Mouse (Mus musculus): Measurements from ENCODE around the gene Casc4. TPM values are rescaled to one million over a fixed set of nuclear protein-coding genes. Genes with fewer than 3 reads are reported as not detected.

The Casc4 gene
- polyA plus RNA-seq, 1 experiment = 2.5 TPM

GRCm38 (mm10) chr2:121867051-121867928 is 520 bp downstream of the Casc4 start:
- WGBS = 2% methylated on average over 59 of the region's 63 CpGs

GRCm38 (mm10) chr2:121879506-121879905 is 12.7 kb downstream of the Casc4 start:
- H3K27me3 ChIP-seq (ENCODE audit: control insufficient read depth, insufficient read depth, low read length) = no peaks in the 10 kb centered on the region
- H3K36me3 ChIP-seq (ENCODE audit: control insufficient read depth, insufficient read depth, low read length) = no peaks in the 10 kb centered on the region
- H3K27ac ChIP-seq (ENCODE audit: insufficient read depth, low read depth, low read length) = no peak overlapping the region
- TF ChIP-seq CTCF (IDR thresholded peaks at IDR 0.05; ENCODE audit: extremely low read depth, insufficient read length, insufficient replicate concordance, low read depth, low read length) = no peak
- no peak for TF ChIP-seq POLR2A (IDR thresholded peaks at IDR 0.05; ENCODE audit: low read depth, low read length)
- H3K4me1 ChIP-seq (ENCODE audit: control insufficient read depth, insufficient read depth, insufficient read length, low read length) = no peaks in the 10 kb centered on the region
- H3K4me3 ChIP-seq (ENCODE audit: low read depth, low read length) = no peak overlapping the region
- 76% methylated on average over 1 of the region's 1 CpGs for WGBS

More at GRCm38 (mm10) chr2:121867051-121867928, 520 bp downstream of the Casc4 start:
- Histone ChIP-seq H3K27ac (ENCODE audit: insufficient read depth, low read depth, low read length) (no peak overlapping the region), H3K36me3 (ENCODE audit: control insufficient read depth, insufficient read depth, low read length) (no peaks in the 10 kb centered on the region), H3K4me1 (ENCODE audit: control insufficient read depth, insufficient read depth, insufficient read length, low read length) (peaks cover 7% of the 10 kb centered on the region), H3K4me3 (ENCODE audit: low read depth, low read length) (peak overlapping the region; percentile 77), H3K27me3 (ENCODE audit: control insufficient read depth, insufficient read depth, low read length) (peaks cover 14% of the 10 kb centered on the region)
- no peak for TF ChIP-seq CTCF (IDR thresholded peaks at IDR 0.05; ENCODE audit: extremely low read depth, insufficient read length, insufficient replicate concordance, low read depth, low read length)
- no peak for TF ChIP-seq POLR2A (IDR thresholded peaks at IDR 0.05; ENCODE audit: low read depth, low read length)

- no peak overlapping the region for H3K27ac ChIP-seq (ENCODE audit: insufficient read depth, low read depth, low read length)
- H3K4me3 ChIP-seq (ENCODE audit: low read depth, low read length) = no peak overlapping the region
- no peak for TF ChIP-seq CTCF (IDR thresholded peaks at IDR 0.05; ENCODE audit: extremely low read depth, insufficient read length, insufficient replicate concordance, low read depth, low read length)
- no peak for TF ChIP-seq POLR2A (IDR thresholded peaks at IDR 0.05; ENCODE audit: low read depth, low read length)
- H3K4me1 ChIP-seq (ENCODE audit: control insufficient read depth, insufficient read depth, insufficient read length, low read length) = no peaks in the 10 kb centered on the region
- 10% methylated on average over 1 of the region's 1 CpGs for WGBS
- no peaks in the 10 kb centered on the region for H3K27me3 ChIP-seq (ENCODE audit: control insufficient read depth, insufficient read depth, low read length)
- no peaks in the 10 kb centered on the region for H3K36me3 ChIP-seq (ENCODE audit: control insufficient read depth, insufficient read depth, low read length)
Observed at GRCm38 (mm10) chr2:121885509-121886106, 18.8 kb downstream of the Casc4 start.

- 100% methylated on average over 1 of the region's 1 CpGs for WGBS
- no peak for TF ChIP-seq CTCF (IDR thresholded peaks at IDR 0.05; ENCODE audit: extremely low read depth, insufficient read length, insufficient replicate concordance, low read depth, low read length)
- TF ChIP-seq POLR2A (IDR thresholded peaks at IDR 0.05; ENCODE audit: low read depth, low read length) = no peak
- Histone ChIP-seq H3K4me3 (ENCODE audit: low read depth, low read length) (no peak overlapping the region), H3K4me1 (ENCODE audit: control insufficient read depth, insufficient read depth, insufficient read length, low read length) (no peaks in the 10 kb centered on the region), H3K27ac (ENCODE audit: insufficient read depth, low read depth, low read length) (no peak overlapping the region), H3K27me3 (ENCODE audit: control insufficient read depth, insufficient read depth, low read length) (no peaks in the 10 kb centered on the region), H3K36me3 (ENCODE audit: control insufficient read depth, insufficient read depth, low read length) (no peaks in the 10 kb centered on the region)
Observed at GRCm38 (mm10) chr2:121886406-121886805, 19.6 kb downstream of the Casc4 start.

- no peaks in the 10 kb centered on the region for H3K36me3 ChIP-seq (ENCODE audit: control insufficient read depth, insufficient read depth, low read length)
- WGBS = 64% methylated on average over 3 of the region's 3 CpGs
- no peak overlapping the region for H3K4me3 ChIP-seq (ENCODE audit: low read depth, low read length)
- TF ChIP-seq POLR2A (IDR thresholded peaks at IDR 0.05; ENCODE audit: low read depth, low read length) = no peak
- no peak for TF ChIP-seq CTCF (IDR thresholded peaks at IDR 0.05; ENCODE audit: extremely low read depth, insufficient read length, insufficient replicate concordance, low read depth, low read length)
- no peaks in the 10 kb centered on the region for H3K27me3 ChIP-seq (ENCODE audit: control insufficient read depth, insufficient read depth, low read length)
- H3K27ac ChIP-seq (ENCODE audit: insufficient read depth, low read depth, low read length) = no peak overlapping the region
- H3K4me1 ChIP-seq (ENCODE audit: control insufficient read depth, insufficient read depth, insufficient read length, low read length) = no peaks in the 10 kb centered on the region
Observed at GRCm38 (mm10) chr2:121888720-121889497, 22.1 kb downstream of the Casc4 start.

- Histone ChIP-seq H3K4me1 (ENCODE audit: control insufficient read depth, insufficient read depth, insufficient read length, low read length) (no peaks in the 10 kb centered on the region), H3K27ac (ENCODE audit: insufficient read depth, low read depth, low read length) (no peak overlapping the region), H3K36me3 (ENCODE audit: control insufficient read depth, insufficient read depth, low read length) (no peaks in the 10 kb centered on the region), H3K27me3 (ENCODE audit: control insufficient read depth, insufficient read depth, low read length) (no peaks in the 10 kb centered on the region), H3K4me3 (ENCODE audit: low read depth, low read length) (no peak overlapping the region)
- TF ChIP-seq CTCF (IDR thresholded peaks at IDR 0.05; ENCODE audit: extremely low read depth, insufficient read length, insufficient replicate concordance, low read depth, low read length) (no peak), POLR2A (IDR thresholded peaks at IDR 0.05; ENCODE audit: low read depth, low read length) (no peak)
- 86% methylated on average over 2 of the region's 2 CpGs for WGBS
Observed at GRCm38 (mm10) chr2:121895261-121895660, 28.5 kb downstream of the Casc4 start.
